Mouse (Mus musculus) urinary bladder, postnatal 4 days (tissue): ENCODE results near the gene Gmfg.
A peak's percentile ranks its signal among the peaks of the same experiment; 100 is the strongest.

Experiments
- DNase-seq, 2 experiments: peaks; one replicate each; pipeline ENCODE4 v3.0.0; 2021 to 2022; ENCODE audit warnings: low spot score in 2 of 2

Gene Gmfg

DNA sequence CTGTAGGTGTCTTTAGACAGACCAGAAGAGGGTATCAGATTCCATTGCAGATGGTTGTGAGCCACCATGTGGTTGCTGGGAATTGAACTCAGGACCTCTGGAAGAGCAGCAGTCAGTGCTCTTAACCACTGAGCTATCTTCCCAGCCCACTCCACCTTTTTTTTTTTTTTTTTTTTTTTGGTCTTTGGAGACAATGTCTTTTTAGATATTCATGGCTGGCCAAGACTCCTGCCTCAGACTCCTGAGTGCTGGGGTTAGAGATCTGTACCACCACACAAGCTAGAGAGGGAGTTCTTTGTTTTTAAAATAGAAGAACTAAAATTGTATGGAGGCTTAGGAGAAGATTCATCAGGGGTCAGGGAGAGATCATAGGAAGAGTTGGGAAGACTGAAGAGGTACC is 717 bp downstream of the Gmfg start:
- no peak for DNase-seq

DNA sequence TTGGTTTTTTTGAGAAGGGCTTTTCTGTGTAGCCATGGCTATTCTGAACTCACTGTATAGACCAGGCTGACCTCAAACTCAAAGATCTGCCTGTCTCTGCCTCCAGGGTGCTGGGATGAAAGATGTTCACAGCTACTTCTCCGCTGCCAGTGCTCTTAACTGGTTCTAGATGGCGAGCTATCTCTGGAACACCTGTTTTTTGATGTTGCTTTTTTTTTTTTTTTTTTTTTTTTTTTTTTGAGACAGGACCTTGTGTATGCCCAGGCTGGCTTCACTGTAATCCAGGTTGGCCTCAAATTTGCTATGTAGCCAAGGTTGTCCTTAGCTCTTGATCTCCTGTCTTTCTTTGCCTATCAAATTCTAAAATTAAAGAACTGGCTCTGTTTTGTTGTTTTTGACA is 1.5 kb downstream of the Gmfg start:
- no peak for DNase-seq

DNA sequence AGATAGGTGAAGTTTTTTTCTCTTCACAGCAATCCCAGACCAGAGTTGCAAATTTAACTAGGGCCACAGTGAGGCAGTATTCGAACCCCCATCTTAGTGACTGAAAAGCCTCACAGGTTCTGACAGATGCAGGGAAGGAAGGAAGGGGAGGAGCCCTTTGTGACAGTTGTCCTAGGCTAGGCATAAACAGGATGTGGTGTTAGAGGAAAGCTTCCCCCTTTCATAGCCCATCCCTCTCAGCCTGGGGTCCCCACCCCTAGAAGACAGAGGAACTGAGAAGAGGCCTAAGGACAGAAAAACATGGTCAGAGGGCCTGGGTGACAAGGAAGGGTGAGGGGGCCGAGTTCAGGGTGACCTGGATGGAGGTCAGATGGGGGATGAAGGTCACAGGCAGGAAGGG is 3.5 kb downstream of the Gmfg start:
- no peak for DNase-seq

DNA sequence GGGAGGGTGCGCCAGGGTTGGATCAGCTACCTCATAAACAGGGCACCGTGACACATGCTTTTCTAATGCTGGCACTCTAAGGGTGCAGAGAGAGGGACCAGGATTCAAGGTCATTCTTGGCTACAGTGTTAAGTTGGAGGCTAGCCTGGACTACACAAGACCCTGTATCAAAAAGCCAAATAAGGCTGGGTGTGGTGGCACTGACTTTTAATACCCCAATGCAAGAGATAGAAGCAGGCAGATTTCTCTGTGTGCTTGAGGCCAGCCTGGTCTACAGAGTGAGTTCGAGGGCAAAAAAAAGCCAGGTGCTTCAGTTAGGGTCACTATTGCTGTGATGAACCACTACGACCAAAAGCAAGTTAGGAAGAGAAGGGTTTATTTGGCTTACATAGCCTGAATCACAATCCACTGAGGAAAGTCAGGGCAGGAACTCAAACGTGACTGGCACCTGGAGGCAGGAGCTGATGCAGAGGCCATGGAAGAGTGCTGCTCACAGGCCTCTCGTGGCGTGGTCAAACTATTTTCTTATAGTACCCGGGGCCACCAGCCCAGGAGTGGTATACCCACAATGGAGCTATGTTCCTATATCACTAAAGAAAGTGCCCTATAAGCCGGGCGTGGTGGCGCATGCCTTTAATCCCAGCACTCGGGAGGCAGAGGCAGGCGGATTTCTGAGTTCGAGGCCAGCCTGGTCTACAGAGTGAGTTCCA is 4.7 kb downstream of the Gmfg start:
- DNase-seq: no peak

DNA sequence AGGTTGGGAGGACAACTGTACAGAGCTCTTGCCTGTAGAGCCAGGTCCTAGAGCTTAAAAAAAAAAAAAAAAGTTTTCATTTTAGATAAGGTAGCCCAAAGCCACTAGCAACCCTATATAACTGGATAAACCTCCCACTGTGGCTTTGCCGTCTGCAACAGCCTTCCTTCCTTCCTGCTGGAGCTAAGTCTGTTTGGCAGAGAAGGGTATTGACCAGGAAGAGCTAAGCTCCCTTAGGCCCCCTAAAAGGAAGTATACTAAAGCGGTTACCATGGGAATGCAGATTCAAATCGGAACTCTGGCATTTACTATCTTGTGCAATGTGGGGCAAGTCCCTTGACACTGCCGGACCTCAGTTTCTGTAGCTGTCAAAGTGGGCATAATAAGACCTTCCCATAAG is 5.4 kb downstream of the Gmfg start:
- no peak for DNase-seq

DNA sequence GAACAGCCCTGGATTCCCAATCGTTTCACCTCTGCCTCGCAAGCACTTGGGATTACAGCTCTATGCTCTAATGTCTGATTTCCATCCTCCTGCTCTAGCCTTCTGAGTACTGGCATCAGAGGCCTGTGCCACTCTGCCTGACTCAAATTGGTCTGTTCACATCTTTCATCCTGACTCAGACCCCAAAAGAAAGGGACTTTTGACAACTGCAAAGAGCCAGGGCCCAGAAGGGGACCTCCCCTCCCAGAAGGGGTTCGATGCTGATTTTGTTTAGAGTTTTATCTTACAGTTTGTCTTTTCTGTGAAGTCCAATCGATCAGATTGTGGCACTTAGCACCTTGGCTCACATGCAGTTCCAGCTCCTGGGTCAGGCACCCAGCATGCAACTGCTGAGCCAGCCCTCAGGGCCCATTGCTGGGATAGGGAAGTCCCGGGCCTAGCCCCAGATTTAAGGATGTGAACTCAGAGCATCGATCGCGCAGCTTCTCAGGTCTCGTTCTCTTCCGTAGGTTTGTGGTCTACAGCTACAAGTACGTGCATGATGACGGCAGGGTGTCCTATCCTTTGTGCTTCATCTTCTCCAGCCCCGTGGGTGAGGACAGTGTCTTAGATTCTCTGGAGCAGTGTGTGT is 7.2 kb downstream of the Gmfg start:
- no peak for DNase-seq

DNA sequence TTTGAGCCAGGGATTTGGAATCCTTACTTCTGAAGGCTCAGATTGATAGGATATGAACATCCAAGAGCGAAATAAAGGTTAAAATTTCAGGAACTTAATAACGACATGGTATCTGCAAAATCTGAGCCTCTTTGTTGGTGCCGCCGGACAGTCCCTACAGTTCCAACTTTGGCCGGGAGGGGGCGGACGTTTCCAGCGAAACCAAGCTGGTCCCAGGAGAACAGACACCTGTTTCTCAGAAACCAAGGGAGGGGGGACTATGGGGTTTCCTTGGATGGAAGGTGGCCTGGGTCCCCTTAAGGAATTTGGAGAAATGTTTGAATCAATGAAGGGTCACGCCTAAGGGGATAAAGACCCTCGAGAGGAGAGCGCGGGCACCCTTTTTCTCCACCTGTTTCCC is 9.2 kb downstream of the Gmfg start:
- DNase-seq: peak; percentile 66 to 82

DNA sequence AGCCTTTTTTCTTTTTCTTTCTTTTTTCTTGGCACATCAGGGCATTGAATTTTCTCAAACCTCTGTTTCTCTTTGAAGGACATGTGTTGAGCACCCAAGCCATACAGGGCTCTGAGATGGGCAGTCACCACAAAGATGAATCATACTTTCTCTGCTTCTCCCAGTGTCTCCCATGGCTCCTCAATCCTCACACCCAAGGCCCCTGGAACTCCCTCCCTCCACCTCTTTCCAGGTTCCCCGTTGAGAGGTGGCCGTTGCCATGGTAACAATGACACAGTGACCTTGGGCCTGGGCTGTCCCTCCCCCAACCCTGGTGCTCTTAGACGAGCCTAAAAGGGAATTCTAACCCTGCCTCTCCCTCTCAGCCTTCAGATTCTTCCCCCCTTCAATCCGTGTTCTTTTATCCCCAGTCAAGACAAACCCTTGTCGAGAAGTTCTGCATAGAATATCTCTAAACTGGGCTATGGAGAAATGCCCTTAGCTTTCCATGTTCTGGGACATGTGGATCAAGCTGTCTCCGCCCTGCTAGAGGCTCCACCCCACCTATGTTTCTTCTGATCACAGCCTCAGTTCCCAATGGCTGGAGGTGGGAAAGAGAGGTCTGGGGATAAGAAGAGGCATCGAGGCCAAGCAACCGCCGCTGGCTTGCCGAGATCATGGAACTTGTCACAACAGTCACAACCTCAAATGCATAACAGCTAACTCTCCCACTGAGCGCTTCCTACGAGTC is 10.0 kb downstream of the Gmfg start:
- DNase-seq: no peak

DNA sequence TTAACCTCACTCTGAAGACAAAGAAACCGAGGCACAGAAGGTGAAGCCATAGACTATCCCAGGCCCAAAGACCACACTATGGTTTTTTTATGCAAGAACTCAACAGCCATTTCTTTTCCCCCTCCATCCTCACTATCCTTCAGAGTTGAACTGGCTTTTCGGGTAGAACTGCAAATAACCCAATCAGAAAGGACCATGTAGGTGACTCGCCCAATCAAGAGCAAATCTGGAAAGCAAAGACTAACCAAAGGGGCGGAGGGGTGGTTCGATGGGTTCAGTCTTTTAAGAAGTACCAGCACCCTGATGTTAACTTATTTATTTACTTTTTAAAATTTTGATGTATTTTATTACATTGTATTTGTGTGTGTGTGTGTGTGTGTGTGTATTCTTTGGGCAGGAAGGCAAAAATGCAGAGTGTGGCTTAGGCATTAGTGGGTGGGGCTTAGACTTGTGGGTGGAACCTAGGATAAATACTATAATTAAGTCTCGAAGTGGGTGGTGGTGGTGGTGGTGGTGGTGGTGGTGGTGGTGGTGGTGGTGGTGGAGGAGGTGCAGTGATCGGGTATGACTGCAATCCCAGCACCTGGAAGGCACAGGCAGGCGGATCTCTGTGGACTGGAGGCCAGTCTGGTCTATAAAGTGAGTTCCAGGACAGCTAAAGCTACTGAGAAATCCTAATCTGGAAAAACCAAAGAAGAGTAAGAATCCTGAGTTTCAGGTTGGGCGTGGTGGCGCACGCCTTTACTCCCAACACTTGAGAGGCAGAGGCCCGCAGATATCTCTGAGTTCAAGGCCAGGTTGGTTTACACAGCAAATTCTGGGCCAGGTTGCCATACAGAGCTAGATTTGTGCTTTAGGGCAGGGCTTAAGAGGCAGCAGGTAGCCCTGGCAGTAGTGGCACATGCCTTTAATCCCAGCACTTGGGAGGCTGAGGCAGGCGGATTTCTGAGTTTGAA is 10.9 kb downstream of the Gmfg start:
- DNase-seq: no peak

DNA sequence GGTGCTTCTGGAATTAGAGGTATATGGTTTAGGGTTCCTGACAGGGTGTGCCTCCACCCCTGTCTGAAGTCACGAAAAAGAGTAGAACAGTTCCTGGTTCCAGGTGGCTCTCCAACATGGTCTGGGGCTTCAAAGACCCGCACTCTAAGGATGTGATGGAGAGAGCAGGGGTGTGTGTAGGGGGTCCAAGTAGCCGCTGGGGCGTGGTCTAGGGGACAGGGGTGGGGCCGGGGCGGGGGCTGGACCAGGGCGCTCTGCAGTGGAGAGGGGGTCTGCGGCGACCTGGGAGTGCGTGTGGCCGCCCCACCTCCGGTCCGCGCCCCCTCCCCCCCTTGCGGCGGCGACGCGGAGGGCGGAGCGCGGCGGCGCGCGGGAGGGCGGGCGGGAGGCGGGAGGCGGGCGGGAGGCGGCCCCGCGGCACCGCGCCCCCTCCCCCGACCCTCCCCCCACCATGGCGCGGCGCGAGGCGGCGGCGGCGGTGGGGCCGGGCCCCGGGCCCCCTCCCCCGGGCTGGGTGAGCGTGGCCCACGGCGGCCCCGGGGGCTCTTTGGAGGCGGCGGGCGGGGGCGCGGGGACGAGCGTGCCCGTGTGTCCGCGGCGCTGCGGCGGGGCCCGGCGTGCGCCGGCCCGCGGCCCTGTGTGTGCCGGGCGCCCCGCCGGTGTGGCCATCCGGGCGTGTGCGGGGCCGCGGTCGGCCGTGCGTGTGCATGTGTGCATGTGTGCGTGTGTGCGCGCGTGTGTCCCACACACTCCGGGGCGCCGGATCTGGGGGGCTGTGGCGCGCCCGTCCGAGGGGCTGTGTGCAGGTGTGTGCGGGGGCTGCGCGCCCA is 14.5 kb downstream of the Gmfg start, which contains the start of gene Lrfn1:
TSS of gene Lrfn1 (plus strand) at position 450 of the 830 bp plus-strand sequence.
- no peak for DNase-seq

DNA sequence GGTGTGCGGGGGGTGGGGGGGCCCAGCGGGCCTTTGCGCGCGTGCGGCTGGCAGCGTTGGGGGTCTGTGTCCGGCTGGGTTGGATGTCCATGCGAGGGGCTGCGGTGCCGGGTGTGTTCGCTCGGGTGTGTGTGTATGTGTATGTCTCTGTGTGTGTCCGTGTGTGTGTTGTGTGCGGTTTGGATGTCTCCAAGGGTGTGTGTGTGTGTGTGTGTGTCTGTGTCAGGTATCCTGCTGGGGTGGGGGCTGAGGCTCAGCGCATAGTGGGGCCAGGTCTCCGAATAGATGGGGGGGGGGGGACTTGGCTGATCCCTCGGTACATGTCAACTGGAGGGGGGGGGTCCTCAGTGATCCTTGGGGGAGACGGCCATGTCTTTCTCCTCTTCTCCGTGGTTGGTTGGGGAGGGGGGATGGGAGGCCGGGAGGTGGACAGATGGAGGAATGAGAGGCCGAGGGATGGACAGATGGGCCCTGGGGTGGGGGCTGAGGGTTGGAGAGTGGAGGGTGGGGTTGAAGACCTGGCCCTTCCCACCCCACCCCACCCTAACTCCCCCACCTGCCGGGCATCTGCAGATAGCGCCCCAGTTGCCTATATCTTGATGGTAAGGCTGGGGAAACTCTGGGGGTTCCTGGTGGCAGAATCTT is 15.2 kb downstream of the Gmfg start:
- no peak for DNase-seq

DNA sequence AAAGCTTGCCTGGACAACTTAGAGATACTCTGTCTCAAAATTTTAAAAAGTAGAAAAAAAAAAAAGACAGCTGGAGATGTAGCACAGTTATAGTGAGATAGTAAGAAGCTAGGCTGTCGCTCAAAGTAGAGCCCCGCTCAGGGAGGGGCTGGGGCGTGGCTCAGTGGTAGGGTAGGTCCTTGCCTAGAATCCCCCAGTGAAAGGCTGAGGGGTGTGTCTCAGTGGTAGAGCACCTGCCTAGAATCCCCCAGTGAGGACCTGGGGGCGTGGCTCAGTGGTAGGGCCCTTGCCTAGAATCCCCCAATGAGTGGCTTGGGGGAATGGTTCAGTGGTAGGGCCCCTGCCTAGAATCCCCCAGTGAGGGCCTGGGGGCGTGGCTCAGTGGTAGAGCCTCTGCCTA is 23.1 kb downstream of the Gmfg start:
- DNase-seq: no peak

DNA sequence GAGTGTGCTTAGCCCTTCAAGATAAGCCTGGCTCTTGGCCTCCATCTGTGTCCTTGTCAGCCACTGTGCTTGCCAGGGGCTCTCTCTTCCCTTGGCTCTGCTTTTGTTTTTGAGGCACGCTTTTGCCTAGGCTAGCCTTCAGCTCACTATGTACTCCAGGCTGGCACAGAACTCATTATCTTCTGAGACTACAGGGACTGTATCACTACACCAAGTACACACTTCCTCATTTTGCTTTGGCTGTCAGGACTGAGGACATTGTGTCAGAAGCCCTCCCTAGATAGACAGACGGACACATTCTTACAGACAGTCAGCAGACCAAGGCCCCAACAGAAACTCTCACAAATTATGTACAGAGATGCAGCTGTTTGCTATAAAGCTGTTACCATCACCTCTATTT is 25.5 kb downstream of the Gmfg start:
- no peak for DNase-seq

DNA sequence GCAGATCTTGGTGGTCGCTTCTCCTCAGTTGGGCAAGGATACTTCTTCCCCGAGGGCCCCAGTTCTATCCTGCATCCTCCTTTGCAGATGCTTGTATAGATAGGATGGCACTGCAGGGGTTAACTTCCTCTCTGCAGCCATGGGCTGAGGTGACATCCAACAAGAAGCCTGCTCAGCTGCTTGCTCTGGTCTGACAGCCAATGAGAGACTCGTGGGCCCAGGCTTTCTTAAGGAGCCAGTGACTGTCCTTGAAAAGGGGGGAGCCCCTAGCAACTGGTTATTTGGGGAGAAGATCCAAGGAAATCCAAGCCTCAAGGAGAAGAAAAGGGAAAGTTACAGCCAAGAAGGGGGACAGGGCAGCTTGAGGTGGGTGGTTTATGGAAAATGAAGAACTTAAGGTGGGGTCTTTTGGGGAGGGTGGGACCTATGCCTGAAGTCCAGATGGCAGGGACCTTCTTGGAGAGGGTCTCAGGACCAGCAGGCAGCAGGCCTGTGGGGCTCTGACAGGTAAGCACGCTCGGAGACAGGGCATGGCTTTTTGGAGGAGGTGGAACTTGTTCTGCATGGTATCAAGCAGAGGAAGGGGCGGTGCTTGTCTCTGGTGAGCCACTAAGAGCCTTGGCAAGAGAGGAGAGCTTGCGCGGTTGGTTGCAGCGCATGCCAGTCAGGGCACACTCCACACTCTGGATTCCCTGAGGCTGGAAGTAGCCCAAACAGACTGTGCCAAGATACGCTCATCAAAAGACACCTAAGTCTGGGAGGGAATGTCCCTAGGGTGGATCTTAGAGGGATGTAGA is 27.4 kb downstream of the Gmfg start:
- peak; percentile 69 to 71 for DNase-seq

DNA sequence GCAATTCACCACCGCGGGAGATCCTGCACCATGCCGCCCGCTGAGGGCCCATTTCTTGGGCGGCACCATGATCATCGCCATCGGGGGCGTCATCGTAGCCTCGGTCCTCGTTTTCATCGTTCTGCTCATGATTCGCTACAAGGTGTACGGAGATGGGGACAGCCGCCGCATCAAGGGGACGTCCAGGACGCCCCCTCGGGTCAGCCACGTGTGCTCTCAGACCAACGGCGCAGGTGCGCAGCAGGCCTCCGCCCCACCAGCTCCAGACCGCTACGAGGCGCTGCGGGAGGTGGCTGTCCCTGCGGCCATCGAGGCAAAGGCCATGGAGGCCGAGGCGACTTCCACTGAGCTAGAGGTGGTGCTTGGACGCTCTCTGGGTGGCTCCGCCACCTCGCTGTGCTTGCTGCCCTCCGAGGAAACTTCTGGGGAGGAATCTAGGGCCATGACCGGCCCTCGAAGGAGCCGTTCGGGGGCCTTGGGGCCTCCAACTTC is 29.5 kb downstream of the Gmfg start:
- DNase-seq: no peak

DNA sequence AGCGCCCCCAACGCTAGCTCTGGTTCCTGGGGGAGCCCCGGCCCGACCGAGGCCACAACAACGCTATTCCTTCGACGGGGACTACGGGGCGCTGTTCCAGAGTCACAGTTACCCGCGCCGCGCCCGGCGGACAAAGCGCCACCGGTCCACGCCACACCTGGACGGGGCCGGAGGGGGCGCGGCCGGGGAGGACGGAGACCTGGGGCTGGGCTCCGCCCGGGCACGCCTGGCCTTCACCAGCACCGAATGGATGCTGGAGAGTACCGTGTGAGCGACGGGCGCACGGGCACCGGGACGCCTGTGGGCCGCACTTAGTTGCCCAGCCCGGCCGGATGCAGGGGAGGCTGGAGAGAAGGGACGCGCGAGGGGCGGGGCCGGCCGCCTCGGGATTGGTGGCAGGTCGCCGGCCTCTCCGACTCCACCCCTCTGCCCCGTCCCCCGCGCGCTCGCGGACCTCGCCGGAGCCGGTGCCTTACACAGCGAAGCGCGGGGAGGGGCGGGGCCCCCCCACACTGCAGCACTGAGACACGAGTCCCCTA is 30.0 kb downstream of the Gmfg start:
- peak; percentile 51 to 66 for DNase-seq

DNA sequence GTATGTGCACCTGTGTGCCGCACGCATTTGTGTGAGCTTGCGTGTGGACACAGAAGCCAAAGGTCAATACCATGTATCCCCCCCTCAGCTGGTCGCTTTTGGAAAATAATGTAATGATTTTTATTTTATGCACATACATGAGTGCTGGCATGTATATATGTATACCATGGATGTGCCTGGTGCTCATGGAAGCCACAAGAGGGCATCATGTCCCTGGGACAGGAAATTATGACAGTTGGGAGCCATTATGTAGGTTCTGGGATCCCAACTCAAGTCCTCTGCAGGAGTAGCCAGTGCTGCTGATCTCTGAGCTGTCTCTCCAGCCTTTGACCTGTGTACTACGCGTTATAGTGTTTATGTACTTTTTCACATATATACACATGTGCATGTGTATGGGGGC is 38.9 kb downstream of the Gmfg start:
- DNase-seq: no peak

DNA sequence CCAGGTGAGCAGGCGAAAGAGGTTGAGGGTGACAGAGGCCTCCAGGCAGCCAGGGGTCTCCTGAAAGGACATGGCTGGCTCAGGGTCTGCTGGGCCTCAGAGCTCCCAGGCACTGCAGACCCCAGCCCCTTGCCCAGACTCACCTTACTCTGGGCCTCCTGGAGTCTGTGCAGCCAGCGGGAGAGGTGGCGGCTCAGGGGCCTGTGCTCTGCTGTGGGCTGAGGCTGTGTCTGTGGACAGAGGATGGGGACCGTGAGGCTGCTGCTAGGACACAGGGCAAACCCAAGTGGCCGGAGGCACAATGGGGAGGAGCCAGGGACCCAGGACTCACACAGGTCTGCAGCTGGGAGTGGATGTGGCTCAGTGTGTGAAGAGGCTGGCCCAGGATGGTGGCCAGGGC is 40.1 kb downstream of the Gmfg start:
- DNase-seq: no peak

DNA sequence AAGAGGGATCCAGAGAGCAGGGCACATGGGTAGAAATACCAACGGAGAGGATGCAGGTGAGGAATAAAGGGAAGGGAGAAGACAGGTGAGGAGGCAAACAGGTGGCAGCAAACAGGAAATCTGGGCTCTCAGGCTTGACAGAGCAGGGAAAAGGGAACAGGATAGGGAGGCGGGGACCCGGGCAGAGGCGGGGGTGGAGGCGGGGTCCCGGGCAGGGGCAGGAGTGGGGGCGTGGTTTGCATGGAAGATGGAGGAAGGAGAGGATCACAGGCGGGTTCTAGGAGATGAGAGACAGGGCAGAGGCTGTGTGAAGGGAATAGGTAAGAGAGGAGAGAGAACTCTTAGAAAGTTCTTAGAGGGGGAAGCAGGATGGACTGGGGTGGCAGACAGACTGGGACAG is 41.6 kb downstream of the Gmfg start:
- no peak for DNase-seq
